Mouse (Mus musculus) MEL (cell line): ENCODE data around the gene Slc17a7. TPM values are rescaled to one million over a fixed set of nuclear protein-coding genes. Genes with fewer than 3 reads are reported as not detected.

ENCODE experiments used
- DNase-seq: peaks from one replicate; pipeline ENCODE4 v3.0.0; 2011; ENCODE audit warnings: low read depth, low spot score
- H3K27ac ChIP-seq: 2 replicates; pipeline ENCODE4 v1.5.1; 2012; ENCODE audit warnings: low read depth, mild to moderate bottlenecking, control low read depth, low read length, moderate library complexity; ENCODE audit not compliant: control insufficient read depth
- H3K27me3 ChIP-seq, 2 experiments: fragments of 150-350 bp in 1 of 2; sonication (generic) in 1 of 2; 2 replicates each; pipeline ENCODE4 v1.6.1; 2012; ENCODE audit warnings: low read length in 2 of 2, mild to moderate bottlenecking in 2 of 2, improper control_type of control experiment in 1 of 2, moderate library complexity in 1 of 2; ENCODE audit not compliant: insufficient read depth in 2 of 2, control insufficient read depth in 1 of 2
- H3K36me3 ChIP-seq, 2 experiments: 2 replicates each; pipeline ENCODE4 v1.6.1; 2012 to 2014; ENCODE audit warnings: low read length in 2 of 2, improper control_type of control experiment in 1 of 2, inconsistent platforms in 1 of 2, mild to moderate bottlenecking in 1 of 2; ENCODE audit not compliant: insufficient read depth in 2 of 2, control insufficient read depth in 1 of 2
- H3K4me1 ChIP-seq, 2 experiments: fragments of 150-350 bp in 1 of 2; sonication (generic) in 1 of 2; 2 replicates each; pipeline ENCODE4 v1.6.1; 2012; ENCODE audit warnings: low read length in 2 of 2, improper control_type of control experiment in 1 of 2, mild to moderate bottlenecking in 1 of 2; ENCODE audit not compliant: insufficient read depth in 2 of 2, control insufficient read depth in 1 of 2
- H3K4me3 ChIP-seq, 2 experiments: fragments of 150-350 bp in 1 of 2; sonication (generic) in 1 of 2; 2 replicates each; pipeline ENCODE4 v1.5.1; 2012; ENCODE audit warnings: low read depth in 2 of 2, low read length in 2 of 2, mild to moderate bottlenecking in 2 of 2, moderate library complexity in 2 of 2, control low read depth in 1 of 2, improper control_type of control experiment in 1 of 2; ENCODE audit not compliant: control insufficient read depth in 1 of 2, insufficient read depth in 1 of 2
- H3K79me2 ChIP-seq: 2 replicates; pipeline ENCODE4 v1.6.1; 2012; ENCODE audit warnings: mild to moderate bottlenecking, low read length, moderate library complexity; ENCODE audit not compliant: control insufficient read depth, poor library complexity, insufficient read depth
- H3K9ac ChIP-seq: 2 replicates; pipeline ENCODE4 v1.6.1; 2012; ENCODE audit warnings: low read depth, mild to moderate bottlenecking, control low read depth, low read length, moderate library complexity; ENCODE audit not compliant: control insufficient read depth, poor library complexity, severe bottlenecking
- H3K9me3 ChIP-seq: fragments of 150-350 bp; sonication (generic); replicated peaks from 2 replicates; pipeline ENCODE4 v1.6.1; 2012; ENCODE audit warnings: mild to moderate bottlenecking, low read length, improper control_type of control experiment, moderate library complexity; ENCODE audit not compliant: insufficient read depth
- BHLHE40 ChIP-seq: IDR thresholded peaks from 2 replicates; pipeline ENCODE4 v1.6.1; 2012; ENCODE audit warnings: low read depth, mild to moderate bottlenecking, inconsistent platforms, low read length, improper control_type of control experiment, borderline replicate concordance
- CTCF ChIP-seq, 3 experiments: IDR thresholded peaks in 2 of 3; conservative IDR thresholded peaks in 1 of 3; 2 replicates each; pipeline ENCODE4 v1.5.1; 2011 to 2012; ENCODE audit warnings: low read length in 3 of 3, low read depth in 2 of 3, mild to moderate bottlenecking in 2 of 3, improper control_type of control experiment in 1 of 3, inconsistent platforms in 1 of 3, mixed read lengths in 1 of 3, moderate library complexity in 1 of 3; ENCODE audit not compliant: control insufficient read depth in 1 of 3, insufficient read depth in 1 of 3, poor library complexity in 1 of 3, severe bottlenecking in 1 of 3
- E2F4 ChIP-seq: IDR thresholded peaks from 2 replicates; pipeline ENCODE4 v1.6.1; 2011; ENCODE audit warnings: low read depth, low read length, improper control_type of control experiment, borderline replicate concordance
- EP300 ChIP-seq, 2 experiments: IDR thresholded peaks; 2 replicates each; pipeline ENCODE4 v1.6.1; 2011; ENCODE audit warnings: improper control_type of control experiment in 2 of 2, low read length in 2 of 2, low read depth in 1 of 2, mild to moderate bottlenecking in 1 of 2
- ETS1 ChIP-seq: IDR thresholded peaks from 2 replicates; pipeline ENCODE4 v1.6.1; 2012; ENCODE audit warnings: low read depth, mild to moderate bottlenecking, inconsistent platforms, low read length, improper control_type of control experiment, moderate library complexity
- HCFC1 ChIP-seq: IDR thresholded peaks from 2 replicates; pipeline ENCODE4 v1.6.1; 2012; ENCODE audit warnings: low read depth, mild to moderate bottlenecking, inconsistent platforms, low read length, improper control_type of control experiment, moderate library complexity
- MAFK ChIP-seq: IDR thresholded peaks from 2 replicates; pipeline ENCODE4 v1.6.1; 2011; ENCODE audit warnings: low read depth, mild to moderate bottlenecking, low read length, improper control_type of control experiment, borderline replicate concordance
- MAX ChIP-seq: IDR thresholded peaks from 2 replicates; pipeline ENCODE4 v1.6.1; 2011; ENCODE audit warnings: low read length, improper control_type of control experiment
- MAZ ChIP-seq: IDR thresholded peaks from 2 replicates; pipeline ENCODE4 v1.6.1; 2012; ENCODE audit warnings: low read depth, mild to moderate bottlenecking, inconsistent platforms, low read length, improper control_type of control experiment
- MEF2A ChIP-seq: IDR thresholded peaks from 2 replicates; pipeline ENCODE4 v1.6.1; 2014; ENCODE audit warnings: low read depth, mild to moderate bottlenecking, inconsistent platforms, low read length, improper control_type of control experiment; ENCODE audit not compliant: poor library complexity, insufficient replicate concordance, severe bottlenecking; ENCODE audit errors: extremely low read depth
- MXI1 ChIP-seq: IDR thresholded peaks from 2 replicates; pipeline ENCODE4 v1.6.1; 2011; ENCODE audit warnings: mild to moderate bottlenecking, low read depth, low read length, improper control_type of control experiment
- NELFE ChIP-seq: IDR thresholded peaks from 2 replicates; pipeline ENCODE4 v1.6.1; 2011; ENCODE audit warnings: low read depth, low read length, improper control_type of control experiment
- NRF1 ChIP-seq: IDR thresholded peaks from 2 replicates; pipeline ENCODE4 v1.6.1; 2014; ENCODE audit warnings: low read depth, mild to moderate bottlenecking, inconsistent platforms, low read length, improper control_type of control experiment, moderate library complexity; ENCODE audit not compliant: poor library complexity, insufficient read depth, severe bottlenecking
- POLR2A ChIP-seq, 2 experiments: IDR thresholded peaks; 2 replicates each; pipeline ENCODE4 v1.6.1; 2011 to 2012; ENCODE audit warnings: low read length in 2 of 2, mild to moderate bottlenecking in 2 of 2, control low read depth in 1 of 2, improper control_type of control experiment in 1 of 2, low read depth in 1 of 2, moderate library complexity in 1 of 2; ENCODE audit not compliant: control insufficient read depth in 1 of 2, insufficient read depth in 1 of 2, poor library complexity in 1 of 2
- POLR2AphosphoS2 ChIP-seq: IDR thresholded peaks from 2 replicates; pipeline ENCODE4 v1.6.1; 2011; ENCODE audit warnings: low read length, improper control_type of control experiment
- RCOR1 ChIP-seq: IDR thresholded peaks from 2 replicates; pipeline ENCODE4 v1.6.1; 2012; ENCODE audit warnings: low read depth, mild to moderate bottlenecking, inconsistent platforms, low read length, improper control_type of control experiment
- SIN3A ChIP-seq: IDR thresholded peaks from 2 replicates; pipeline ENCODE4 v1.6.1; 2012; ENCODE audit warnings: low read length, improper control_type of control experiment, inconsistent platforms
- TAL1 ChIP-seq: IDR thresholded peaks from 2 replicates; pipeline ENCODE4 v1.6.1; 2012; ENCODE audit warnings: mild to moderate bottlenecking, inconsistent platforms, low read length, moderate library complexity, mixed read lengths
- TCF12 ChIP-seq: IDR thresholded peaks from 2 replicates; pipeline ENCODE4 v1.6.1; 2014; ENCODE audit warnings: low read depth, mild to moderate bottlenecking, inconsistent platforms, low read length, improper control_type of control experiment, moderate library complexity
- USF1 ChIP-seq: IDR thresholded peaks from 2 replicates; pipeline ENCODE4 v1.6.1; 2014; ENCODE audit warnings: low read depth, mild to moderate bottlenecking, inconsistent platforms, low read length, improper control_type of control experiment, moderate library complexity
- USF2 ChIP-seq, 2 experiments: IDR thresholded peaks; 2 replicates each; pipeline ENCODE4 v1.6.1; 2011 to 2012; ENCODE audit warnings: improper control_type of control experiment in 2 of 2, low read length in 2 of 2, borderline replicate concordance in 1 of 2, inconsistent platforms in 1 of 2, low read depth in 1 of 2, mild to moderate bottlenecking in 1 of 2; ENCODE audit not compliant: insufficient read depth in 1 of 2
- ZKSCAN1 ChIP-seq: IDR thresholded peaks from 2 replicates; pipeline ENCODE4 v1.6.1; 2012; ENCODE audit warnings: low read depth, mild to moderate bottlenecking, inconsistent platforms, low read length, improper control_type of control experiment, moderate library complexity
- ZMIZ1 ChIP-seq: IDR thresholded peaks from 2 replicates; pipeline ENCODE4 v1.6.1; 2012; ENCODE audit warnings: low read depth, mild to moderate bottlenecking, inconsistent platforms, low read length, improper control_type of control experiment, moderate library complexity
- ZNF384 ChIP-seq: IDR thresholded peaks from 2 replicates; pipeline ENCODE4 v1.6.1; 2012; ENCODE audit warnings: low read depth, mild to moderate bottlenecking, inconsistent platforms, low read length, improper control_type of control experiment
- polyA plus RNA-seq, 2 experiments: library from polyadenylated mRNA; stranded (reverse) in 1 of 2; unstranded in 1 of 2; fragments of >175 nt in 1 of 2; fragments of >200 nt in 1 of 2; gene quantifications; 2 replicates each; pipeline versions ENCODE4 v1.2.1 to v1.2.4; 2012; ENCODE audit warnings: low replicate concordance in 2 of 2, low read depth in 1 of 2; ENCODE audit not compliant: insufficient read length in 2 of 2, insufficient read depth in 1 of 2, missing spikeins in 1 of 2
- total RNA-seq: library from RNA; depleted of rRNA; stranded (reverse); fragments of 300-350 nt; gene quantifications from 2 replicates; pipeline ENCODE4 v1.2.3, GENCODE M21; 2012

Slc17a7 gene
- total and polyA plus RNA-seq, 3 experiments: 0.23 to 1.0 TPM; not detected in 1

DNA sequence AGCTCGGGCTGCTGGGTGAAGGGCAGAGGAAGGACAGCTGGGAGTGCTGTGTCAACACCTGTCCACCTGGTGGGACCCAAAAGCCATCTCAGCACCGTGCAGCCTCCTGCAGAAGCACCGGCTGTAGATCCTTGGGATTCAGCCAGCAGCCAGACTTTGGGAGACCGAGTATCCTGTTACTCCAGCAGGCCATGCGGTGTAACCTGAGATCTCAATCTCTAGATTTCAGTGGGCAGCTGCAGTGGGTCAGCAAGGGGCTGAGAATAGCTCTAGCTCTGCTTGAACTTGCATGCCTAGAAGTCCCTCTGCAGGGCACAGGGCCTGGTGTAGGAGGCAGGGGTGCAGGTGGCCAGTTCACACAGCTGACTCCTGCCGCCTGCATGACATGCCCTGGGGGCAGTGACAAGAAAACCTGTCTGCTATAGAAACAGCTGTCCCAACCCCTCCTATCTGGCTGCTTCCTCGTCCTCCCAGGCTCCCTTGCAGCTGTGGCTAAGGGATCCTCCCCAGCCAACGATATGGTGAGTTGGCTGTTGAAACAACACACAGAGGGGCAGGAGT, 28.1 kb downstream of the Slc17a7 start:
- Histone ChIP-seq H3K27ac (no peak overlapping the region), H3K4me3 (no peak overlapping the region), H3K36me3 (peaks cover 0 to 14% of the 10 kb centered on the region in 2 experiments; a peak in 2 of 4 replicates), H3K79me2 (no peaks in the 10 kb centered on the region), H3K9me3 (no peaks in the 10 kb centered on the region), H3K27me3 (no peaks in the 10 kb centered on the region), H3K9ac (no peak overlapping the region), H3K4me1 (peaks cover 26 to 41% of the 10 kb centered on the region in 2 experiments)
- peak; percentile 64 for DNase-seq
- TF ChIP-seq TCF12 (peak; percentile 43; the same call in 1 of the 2 replicates), MAFK (no peak), MAZ (no peak), NRF1 (no peak), ZKSCAN1 (no peak), TAL1 (no peak), POLR2AphosphoS2 (no peak), EP300 (IDR thresholded peaks at IDR 0.05; ENCODE audit: low read depth in 1 of 2, low read length in 2 of 2) (peak in 1 of 2 experiments; percentile 21; a peak in 1 of 4 replicates), ETS1 (peak; percentile 65), HCFC1 (no peak), CTCF (IDR thresholded peaks at IDR 0.05 in 2 of 3, conservative IDR thresholded peaks at IDR 0.05 in 1 of 3; ENCODE audit: control insufficient read depth in 1 of 3, insufficient read depth in 1 of 3, low read depth in 2 of 3, low read length in 3 of 3, poor library complexity in 1 of 3, severe bottlenecking in 1 of 3) (no peak), NELFE (no peak), MEF2A (no peak), MXI1 (0 out of 2 replicates have a peak, but pooled peaks have one; percentile 17), POLR2A (IDR thresholded peaks at IDR 0.05; ENCODE audit: control insufficient read depth in 1 of 2, insufficient read depth in 1 of 2, low read depth in 1 of 2, low read length in 2 of 2, poor library complexity in 1 of 2) (no peak), ZNF384 (no peak), RCOR1 (no peak), E2F4 (no peak)

DNA sequence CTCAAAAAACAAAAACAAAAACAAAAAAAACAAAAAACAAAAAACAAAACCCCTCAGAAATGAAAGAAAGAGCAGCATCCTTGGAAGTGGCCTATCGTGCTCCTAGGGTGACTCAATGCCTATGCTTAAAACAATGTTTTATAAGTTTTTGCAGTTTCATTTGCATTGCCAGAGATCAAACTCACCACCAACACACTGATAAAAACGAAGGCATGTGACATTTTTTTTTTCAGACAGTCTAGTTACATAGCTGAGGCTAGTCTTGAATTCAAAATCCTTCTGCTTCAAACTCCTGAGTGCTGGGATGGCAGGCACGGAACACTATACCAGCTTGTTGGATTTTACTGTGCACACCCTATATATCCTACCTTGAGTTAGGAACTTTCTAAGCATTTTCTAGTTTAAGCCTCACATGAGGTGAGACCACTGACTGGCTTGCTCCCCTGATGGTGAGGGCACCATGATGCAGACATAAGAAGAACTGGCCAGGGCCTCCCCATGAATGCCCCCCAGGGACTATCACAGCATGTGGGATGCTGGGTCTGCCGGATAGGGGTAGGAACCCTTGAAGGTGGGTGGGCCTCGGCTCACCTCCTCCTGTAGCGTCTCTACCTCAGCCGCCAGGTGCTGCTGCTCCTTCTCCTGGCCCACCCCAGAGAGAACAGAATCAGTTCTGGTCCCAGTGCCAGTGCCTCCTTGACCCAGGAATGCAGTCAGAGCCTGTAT, 29.0 kb downstream of the Slc17a7 start:
- no peak overlapping the region for H3K27ac ChIP-seq
- peaks cover 0 to 14% of the 10 kb centered on the region in 2 experiments; a peak in 2 of 4 replicates for H3K36me3 ChIP-seq
- H3K4me3 ChIP-seq: no peak overlapping the region
- DNase-seq: no peak
- H3K27me3 ChIP-seq: no peaks in the 10 kb centered on the region
- H3K9ac ChIP-seq: no peak overlapping the region
- no peaks in the 10 kb centered on the region for H3K79me2 ChIP-seq
- peaks cover 26 to 41% of the 10 kb centered on the region in 2 experiments for H3K4me1 ChIP-seq
- H3K9me3 ChIP-seq: no peaks in the 10 kb centered on the region
- TF ChIP-seq USF2 (IDR thresholded peaks at IDR 0.05; ENCODE audit: borderline replicate concordance in 1 of 2, insufficient read depth in 1 of 2, low read depth in 1 of 2, low read length in 2 of 2): no peak
- peak; percentile 40; the same call in 1 of the 2 replicates for TF ChIP-seq MAX
- 0 out of 2 replicates have a peak, but pooled peaks have one; percentile 11 for TF ChIP-seq MXI1
- 0 out of 2 replicates have a peak, but pooled peaks have one; percentile 32 for TF ChIP-seq BHLHE40
- peak; percentile 68 for TF ChIP-seq USF1
- peak; percentile 79 for TF ChIP-seq ZNF384
- TF ChIP-seq SIN3A: no peak
- no peak for TF ChIP-seq ZMIZ1
